Mouse (Mus musculus) embryonic fibroblast, embryonic 13.5 days (primary cell): ENCODE measurements around the gene Cltb. TPM values are rescaled to one million over a fixed set of nuclear protein-coding genes. Genes with fewer than 3 reads are reported as not detected.

Source experiments
- H3K27ac ChIP-seq: 2 replicates; pipeline ENCODE4 v1.5.1; 2012; ENCODE audit warnings: low read length, control low read depth, inconsistent platforms; ENCODE audit not compliant: insufficient read depth
- H3K4me1 ChIP-seq: 2 replicates; pipeline ENCODE4 v1.6.1; 2011; ENCODE audit warnings: low read length; ENCODE audit not compliant: control insufficient read depth, insufficient read depth
- H3K4me3 ChIP-seq: 2 replicates; pipeline ENCODE4 v1.5.1; 2011; ENCODE audit warnings: mild to moderate bottlenecking, control low read depth, low read length; ENCODE audit not compliant: insufficient read depth
- CTCF ChIP-seq: IDR thresholded peaks from 2 replicates; pipeline ENCODE4 v1.5.1; 2011; ENCODE audit warnings: mild to moderate bottlenecking, control low read depth, low read length, moderate library complexity, borderline replicate concordance; ENCODE audit not compliant: insufficient read depth
- POLR2A ChIP-seq: IDR thresholded peaks from 2 replicates; pipeline ENCODE4 v1.6.1; 2011; ENCODE audit warnings: low read depth, mild to moderate bottlenecking, control low read depth, low read length, moderate library complexity
- polyA plus RNA-seq: library from polyadenylated mRNA; stranded (reverse); fragments of >200 nt; gene quantifications from 2 replicates; pipeline ENCODE4 v1.2.4, GENCODE M21; 2011; ENCODE audit warnings: low read depth; ENCODE audit not compliant: missing spikeins, insufficient read length

The Cltb gene
- polyA plus RNA-seq, 1 experiment = 44.8 TPM

GRCm38 (mm10) chr13:54556176-54556575 is 55.0 kb downstream of the Cltb start:
- Histone ChIP-seq H3K27ac (no peak overlapping the region), H3K4me1 (no peaks in the 10 kb centered on the region)
- TF ChIP-seq POLR2A (no peak), CTCF (no peak)

GRCm38 (mm10) chr13:54548036-54548435 is 63.1 kb downstream of the Cltb start:
- TF ChIP-seq POLR2A (no peak), CTCF (no peak)
- no peak overlapping the region for H3K4me3 ChIP-seq

More at GRCm38 (mm10) chr13:54556176-54556575, 55.0 kb downstream of the Cltb start:
- H3K4me3 ChIP-seq = no peak overlapping the region

More at GRCm38 (mm10) chr13:54548036-54548435, 63.1 kb downstream of the Cltb start:
- Histone ChIP-seq H3K27ac (no peak overlapping the region), H3K4me1 (no peaks in the 10 kb centered on the region)

Other genes with a start within 250 kb of the Cltb start
- gene Cplx2, start 240.0 kb downstream of the Cltb start, polyA plus RNA-seq = 12.3 and 13.2 TPM in 2 replicates
- 27.8 and 33.2 TPM in 2 replicates for gene Thoc3, start 142.5 kb downstream of the Cltb start, polyA plus RNA-seq
- 16.1 and 18.4 TPM in 2 replicates for gene Simc1, start 107.6 kb downstream of the Cltb start, polyA plus RNA-seq
- 73.4 and 74.2 TPM in 2 replicates for gene 4833439L19Rik, start 45.9 kb downstream of the Cltb start, polyA plus RNA-seq
- 12.2 and 13.2 TPM in 2 replicates for gene Arl10, start 36.3 kb downstream of the Cltb start, polyA plus RNA-seq
- 28.9 and 36.4 TPM in 2 replicates for gene Nop16, start 21.3 kb downstream of the Cltb start, polyA plus RNA-seq
- gene Higd2a, start 21.1 kb downstream of the Cltb start, polyA plus RNA-seq = 79.3 and 118 TPM in 2 replicates
- 88.6 and 90.5 TPM in 2 replicates for gene Faf2, start 10.4 kb upstream of the Cltb start, polyA plus RNA-seq
- gene Rnf44, start 82.6 kb upstream of the Cltb start, polyA plus RNA-seq = 39.2 and 39.4 TPM in 2 replicates
- gene Cdhr2, start 90.1 kb upstream of the Cltb start, polyA plus RNA-seq = not detected in 2 replicates
- 0.42 and 0.61 TPM in 2 replicates for gene Gprin1, start 138.5 kb upstream of the Cltb start, polyA plus RNA-seq
- gene Sncb, start 155.3 kb upstream of the Cltb start, polyA plus RNA-seq = not detected in 2 replicates
- gene Eif4e1b, start 172.7 kb upstream of the Cltb start, polyA plus RNA-seq = not detected in 2 replicates
- gene Tspan17, start 178.0 kb upstream of the Cltb start, polyA plus RNA-seq = 29.9 and 44.7 TPM in 2 replicates